Mouse (Mus musculus) forebrain, embryonic 11.5 days (tissue): ENCODE data around the gene Arhgef15. TPM values are rescaled to one million over a fixed set of nuclear protein-coding genes. Genes with fewer than 3 reads are reported as not detected.

ENCODE experiments used
- ATAC-seq: fragments of 200-750 bp; cut with Nextera tagmentation; replicated peaks from 2 replicates; pipeline ENCODE4 v1.8.0; 2017; ENCODE audit warnings: moderate TSS enrichment; ENCODE audit not compliant: low FRiP score
- DNase-seq: peaks from one replicate; pipeline ENCODE4 v3.0.0-alpha.2; 2017; ENCODE audit warnings: low spot score
- H3K27ac ChIP-seq: fragments of 300-500 bp; sonication (generic); 2 replicates; pipeline ENCODE4 v1.5.1; 2014; ENCODE audit warnings: low read depth, low read length
- H3K27me3 ChIP-seq: fragments of 300-500 bp; sonication (generic); 2 replicates; pipeline ENCODE4 v1.6.1; 2014; ENCODE audit warnings: mild to moderate bottlenecking, low read length, mixed read lengths; ENCODE audit not compliant: control insufficient read depth, insufficient read depth
- H3K36me3 ChIP-seq: fragments of 300-500 bp; sonication (generic); 2 replicates; pipeline ENCODE4 v1.6.1; 2014; ENCODE audit warnings: mild to moderate bottlenecking, low read length, moderate library complexity, mixed read lengths; ENCODE audit not compliant: control insufficient read depth, insufficient read depth
- H3K4me1 ChIP-seq: fragments of 300-500 bp; sonication (generic); replicated peaks from 2 replicates; pipeline ENCODE4 v1.6.1; 2014; ENCODE audit warnings: low read length, mixed read lengths; ENCODE audit not compliant: control insufficient read depth, insufficient read depth
- H3K4me2 ChIP-seq: fragments of 300-500 bp; sonication (generic); 2 replicates; pipeline ENCODE4 v1.6.1; 2014; ENCODE audit warnings: low read depth, mild to moderate bottlenecking, low read length, moderate library complexity, mixed read lengths; ENCODE audit not compliant: severe bottlenecking
- H3K4me3 ChIP-seq: fragments of 300-500 bp; sonication (generic); 2 replicates; pipeline ENCODE4 v1.5.1; 2014; ENCODE audit warnings: low read depth, low read length
- H3K9ac ChIP-seq: fragments of 300-500 bp; sonication (generic); 2 replicates; pipeline ENCODE4 v1.6.1; 2014; ENCODE audit warnings: low read length
- H3K9me3 ChIP-seq: fragments of 300-500 bp; sonication (generic); 2 replicates; pipeline ENCODE4 v1.6.1; 2016; ENCODE audit warnings: low read length, mixed read lengths; ENCODE audit not compliant: control insufficient read depth
- WGBS: fragments of 180-500 bp; shearing (Covaris S2); extraction: QIAGEN DNeasy Blood & Tissue Kit; methylation state at CpG from one replicate; pipeline ENCODE4 v1.1.7; 2014; 5-methylcytosine and 5-hydroxymethylcytosine counted together
- polyA plus RNA-seq: library from polyadenylated mRNA; unstranded; fragments of >200 nt; fragmentation: Nextera tagmentation; extraction: Ambion mirVana; gene quantifications from 2 replicates; pipeline ENCODE4 v1.2.1, GENCODE M21; 2014

The Arhgef15 gene
- polyA plus RNA-seq, 1 experiment from 2014 or later, result 6.1 TPM

DNA sequence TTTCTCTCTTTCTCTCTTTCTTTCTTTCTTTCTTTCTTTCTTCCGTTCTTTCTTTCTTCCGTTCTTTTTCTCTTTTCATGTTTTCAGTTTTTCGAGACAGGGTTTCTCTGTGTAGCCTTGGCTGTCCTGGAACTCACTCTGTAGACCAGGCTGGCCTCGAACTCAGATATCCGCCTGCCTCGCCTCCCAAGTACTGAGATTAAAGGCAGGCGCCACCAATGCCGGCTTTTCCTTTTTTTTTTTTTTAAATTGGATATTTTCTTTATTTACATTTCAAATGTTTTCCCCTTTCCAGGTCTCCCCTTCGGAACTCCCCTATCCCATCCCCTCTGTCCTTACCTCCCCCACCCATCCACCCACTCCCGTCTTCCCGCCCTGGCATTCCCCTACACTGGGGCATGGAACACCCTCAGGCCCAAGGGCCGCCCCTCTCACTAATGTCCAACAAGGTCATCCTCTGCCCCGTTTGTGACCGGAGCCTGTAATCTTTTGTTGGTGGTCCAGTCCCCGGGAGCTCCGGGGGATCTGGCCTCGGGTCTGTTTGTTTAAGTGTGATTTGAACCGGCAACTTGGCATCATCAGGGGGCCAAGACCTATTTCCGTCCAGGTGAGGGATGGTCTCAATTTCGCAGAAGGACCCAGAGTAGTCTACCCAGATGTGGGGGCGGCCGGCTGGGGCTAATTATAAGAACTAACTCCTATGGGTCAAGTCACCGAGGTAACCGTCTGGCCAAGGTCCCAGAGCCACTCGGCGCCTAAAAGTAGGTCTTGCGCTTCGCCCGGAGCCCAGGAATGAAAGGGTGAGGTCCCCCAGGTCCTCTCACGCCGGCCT lies 56.5 kb downstream of the Arhgef15 start:
- peak overlapping the region; percentile 54; the same call in 1 of the 2 replicates for H3K9ac ChIP-seq

DNA sequence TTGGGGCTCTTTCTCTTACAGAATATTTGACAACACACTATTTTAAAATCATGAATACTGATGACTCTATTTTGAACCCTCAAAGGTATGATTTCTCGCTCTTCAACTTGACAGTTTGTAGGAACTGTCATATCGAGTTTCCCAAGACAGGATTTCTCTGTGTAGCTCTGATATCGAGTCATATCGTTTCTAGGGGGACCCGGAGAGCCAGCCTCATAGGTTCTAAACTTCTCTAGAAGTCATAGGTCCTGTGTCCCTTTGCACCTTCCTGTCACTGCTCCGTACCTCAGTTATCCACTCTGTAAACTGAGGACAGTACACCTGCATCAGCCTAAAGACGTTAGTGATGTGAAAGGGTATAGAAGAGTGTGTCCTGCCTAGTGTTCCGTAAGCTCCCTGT lies 57.5 kb downstream of the Arhgef15 start:
- WGBS, result 88% methylated on average over 8 of the region's 8 CpGs
- Histone ChIP-seq H3K9me3 (no peaks in the 10 kb centered on the region), H3K4me1 (peaks cover 2% of the 10 kb centered on the region; the same call in 1 of the 2 replicates), H3K9ac (no peak overlapping the region), H3K27ac (no peak overlapping the region), H3K36me3 (peaks cover 12% of the 10 kb centered on the region), H3K4me3 (no peak overlapping the region), H3K27me3 (no peaks in the 10 kb centered on the region), H3K4me2 (no peak overlapping the region)
- DNase-seq, result no peak
- no peak for ATAC-seq

More for the DNA sequence above, 56.5 kb downstream of the Arhgef15 start:
- H3K4me3 ChIP-seq, result peak overlapping the region; percentile 97
- H3K4me1 ChIP-seq, result peaks cover 2% of the 10 kb centered on the region; the same call in 1 of the 2 replicates
- H3K36me3 ChIP-seq, result peaks cover 19% of the 10 kb centered on the region
- H3K9me3 ChIP-seq, result no peaks in the 10 kb centered on the region
- H3K27me3 ChIP-seq, result no peaks in the 10 kb centered on the region
- WGBS, result 28% methylated on average over 31 of the region's 31 CpGs
- no peak overlapping the region for H3K27ac ChIP-seq
- DNase-seq (no peak), ATAC-seq (peak; percentile 65)
- peak overlapping the region; percentile 57 for H3K4me2 ChIP-seq

DNA sequence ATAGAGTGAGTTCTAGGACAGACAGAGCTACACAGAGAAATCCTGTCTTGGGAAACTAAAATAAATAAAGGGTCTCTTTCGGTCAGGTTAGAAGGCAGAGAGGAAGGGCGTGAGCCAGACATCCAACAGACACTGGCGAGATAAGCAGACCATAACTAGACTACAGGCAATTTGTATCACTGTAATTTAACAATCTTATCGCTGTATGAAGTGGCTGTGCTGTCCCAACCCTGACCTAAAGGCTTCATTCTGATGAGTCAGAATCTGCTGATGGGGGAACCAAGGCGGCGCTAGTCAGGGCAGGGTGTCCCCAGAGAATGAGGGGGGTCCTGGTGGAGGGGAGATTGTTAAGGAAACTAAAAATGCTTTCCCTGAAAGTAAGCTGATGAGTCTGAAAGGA lies 58.5 kb downstream of the Arhgef15 start:
- WGBS, result 93% methylated on average over 6 of the region's 6 CpGs
- H3K4me2 ChIP-seq, result no peak overlapping the region
- no peak for ATAC-seq

DNA sequence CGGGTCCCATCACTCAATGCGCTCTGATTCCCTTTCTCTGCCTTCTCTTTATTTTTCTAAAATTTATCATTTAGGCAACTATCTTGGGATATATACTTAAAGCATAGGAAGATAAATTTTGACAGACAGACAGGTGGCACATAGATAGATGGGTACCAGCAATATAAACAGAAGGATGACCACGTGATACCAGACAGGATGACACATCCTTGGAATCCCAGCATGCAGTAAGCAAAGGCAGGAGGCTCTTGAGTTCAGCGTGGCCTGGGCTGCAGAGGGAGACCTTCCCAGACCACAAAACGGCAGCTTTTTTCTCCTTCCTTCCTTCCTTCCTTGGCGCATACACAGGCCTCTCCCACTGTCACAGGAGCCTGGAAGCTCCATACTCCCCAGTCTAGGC lies 59.4 kb downstream of the Arhgef15 start:
- H3K36me3 ChIP-seq, result no peaks in the 10 kb centered on the region
- H3K27me3 ChIP-seq, result no peaks in the 10 kb centered on the region
- H3K27ac ChIP-seq, result no peak overlapping the region
- ATAC-seq, result no peak
- no peak overlapping the region for H3K9ac ChIP-seq
- no peak overlapping the region for H3K4me3 ChIP-seq
- H3K9me3 ChIP-seq, result no peaks in the 10 kb centered on the region
- H3K4me1 ChIP-seq, result peaks cover 2% of the 10 kb centered on the region; the same call in 1 of the 2 replicates
- no peak for DNase-seq
- WGBS, result 76% methylated on average over 6 of the region's 6 CpGs
- no peak overlapping the region for H3K4me2 ChIP-seq

More for the DNA sequence above, 58.5 kb downstream of the Arhgef15 start:
- H3K27me3 ChIP-seq, result no peaks in the 10 kb centered on the region
- no peak overlapping the region for H3K4me3 ChIP-seq
- no peak for DNase-seq
- no peaks in the 10 kb centered on the region for H3K9me3 ChIP-seq
- H3K4me1 ChIP-seq, result peaks cover 2% of the 10 kb centered on the region; the same call in 1 of the 2 replicates
- peaks cover 9% of the 10 kb centered on the region for H3K36me3 ChIP-seq
- no peak overlapping the region for H3K27ac ChIP-seq
- no peak overlapping the region for H3K9ac ChIP-seq

GRCm38 (mm10) chr11:68897120-68897519 lies 60.2 kb downstream of the Arhgef15 start:
- no peak overlapping the region for H3K4me2 ChIP-seq
- H3K27me3 ChIP-seq, result no peaks in the 10 kb centered on the region
- no peak for ATAC-seq
- H3K27ac ChIP-seq, result no peak overlapping the region
- H3K4me3 ChIP-seq, result no peak overlapping the region
- no peak overlapping the region for H3K9ac ChIP-seq
- no peak for DNase-seq
- H3K4me1 ChIP-seq, result 0 out of 2 replicates have a peak, but pooled peaks cover 2% of the 10 kb centered on the region
- H3K9me3 ChIP-seq, result no peaks in the 10 kb centered on the region
- WGBS, result 51% methylated on average over 4 of the region's 4 CpGs
- H3K36me3 ChIP-seq, result no peaks in the 10 kb centered on the region

DNA sequence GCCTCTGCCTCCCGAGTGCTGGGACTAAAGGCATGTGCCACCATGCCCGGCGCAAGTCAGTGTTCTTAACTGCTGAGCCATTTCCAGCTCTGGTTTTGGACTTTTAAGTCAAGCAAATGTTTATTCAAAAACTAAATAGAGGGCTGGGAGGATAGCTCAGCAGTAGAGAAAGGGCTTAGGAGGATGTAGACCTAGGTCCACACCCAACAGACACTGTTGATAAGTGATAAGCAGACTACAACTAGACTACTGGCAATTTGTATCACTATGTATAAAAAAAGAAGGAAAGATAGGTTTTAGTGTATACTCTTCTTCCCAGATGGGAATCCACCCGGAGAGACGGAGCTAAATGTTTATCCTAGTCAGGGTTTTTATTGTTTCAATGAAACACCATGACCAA lies 61.0 kb downstream of the Arhgef15 start:
- Histone ChIP-seq H3K4me2 (no peak overlapping the region), H3K4me1 (0 out of 2 replicates have a peak, but pooled peaks cover 2% of the 10 kb centered on the region), H3K27ac (no peak overlapping the region), H3K9ac (no peak overlapping the region), H3K27me3 (no peaks in the 10 kb centered on the region), H3K4me3 (no peak overlapping the region), H3K9me3 (no peaks in the 10 kb centered on the region), H3K36me3 (no peaks in the 10 kb centered on the region)
- ATAC-seq (no peak), DNase-seq (no peak)
- WGBS, result 95% methylated on average over 5 of the region's 5 CpGs

DNA sequence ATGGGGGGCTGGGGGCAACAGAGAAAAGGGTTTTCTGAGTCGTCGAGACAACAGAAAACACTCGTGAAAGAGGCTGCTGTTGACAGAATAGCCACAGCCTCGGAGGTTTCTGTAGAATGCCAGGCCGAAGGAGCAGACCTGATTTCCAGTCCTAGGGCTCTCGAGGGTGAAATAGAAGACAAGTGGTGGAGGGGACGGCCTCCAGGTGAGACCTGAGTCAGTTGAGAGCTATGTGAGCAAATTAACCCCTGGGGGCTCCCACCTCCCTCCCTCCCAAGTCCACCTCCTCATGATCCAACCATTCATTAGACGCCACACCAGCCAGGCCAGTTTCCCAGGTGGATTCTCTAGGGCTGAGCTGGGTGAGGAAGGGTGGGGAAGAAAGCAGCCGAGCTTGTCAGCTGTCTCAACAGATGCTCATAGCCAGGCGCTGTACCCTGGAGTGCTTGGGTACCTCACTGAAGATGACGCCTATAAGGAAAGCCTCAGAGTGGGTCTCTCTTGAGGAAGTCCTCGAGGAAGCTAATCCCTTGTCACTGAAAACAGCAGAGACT lies 63.3 kb downstream of the Arhgef15 start:
- H3K4me1 ChIP-seq, result no peaks in the 10 kb centered on the region
- H3K9me3 ChIP-seq, result no peaks in the 10 kb centered on the region

More for the DNA sequence above, 63.3 kb downstream of the Arhgef15 start:
- Histone ChIP-seq H3K4me2 (no peak overlapping the region), H3K4me3 (no peak overlapping the region), H3K36me3 (no peaks in the 10 kb centered on the region), H3K9ac (no peak overlapping the region), H3K27me3 (no peaks in the 10 kb centered on the region), H3K27ac (no peak overlapping the region)
- DNase-seq (no peak), ATAC-seq (no peak)
- 73% methylated on average over 12 of the region's 12 CpGs for WGBS
